8 mouse cellular contexts compared by ENCODE assay signal in genomic region chr2:167851216-167851896, GRCm38 (mm10).
DNase-seq lines count a peak whose midpoint lies in the region; ATAC-seq lines count a peak whose summit lies in the region.

No protein-coding gene starts in this region.

- H3K4me1 ChIP-seq in lung, embryonic 16.5 days (replicated peaks; ENCODE audit: control insufficient read depth, insufficient read depth, low read length), result peaks cover 27% of the 10 kb centered on the region

- no peaks in the 10 kb centered on the region for H3K36me3 ChIP-seq in lung, embryonic 16.5 days (ENCODE audit: control insufficient read depth, insufficient read depth, low read length)

- H3K9me3 ChIP-seq in lung, embryonic 16.5 days (ENCODE audit: control insufficient read depth, low read length), result no peaks in the 10 kb centered on the region

- no peak overlapping the region for H3K4me3 ChIP-seq in lung, embryonic 16.5 days (ENCODE audit: low read length)

- H3K9ac ChIP-seq in lung, embryonic 16.5 days (ENCODE audit: low read length), result peak overlapping the region; percentile 5

- WGBS in lung, embryonic 16.5 days, result 17% methylated on average over 11 of the region's 11 CpGs

- H3K4me2 ChIP-seq in lung, embryonic 16.5 days (ENCODE audit: low read depth, low read length), result no peak overlapping the region

- peak overlapping the region; percentile 18 for H3K27ac ChIP-seq in lung, embryonic 16.5 days (ENCODE audit: low read length)

- peak; percentile 44; the same call in 1 of the 2 replicates for ATAC-seq in lung, embryonic 16.5 days (ENCODE audit: low read depth)
- ATAC-seq in CD4-positive, CD25-positive, alpha-beta regulatory T cell, adult 4 months, result no peak
- ATAC-seq in activated CD4-positive, CD25-positive, alpha-beta regulatory T cell, adult 4 months, result no peak

- peak; percentile 85 for DNase-seq in adrenal gland, adult 2 months
- DNase-seq in gastrocnemius, adult 8-10 months (ENCODE audit: low spot score in 2 of 2), result peak; percentile 80 to 86
- DNase-seq in kidney, adult 11 months, result peak; percentile 73
- no peak for DNase-seq in spleen, adult 18-20 months
- DNase-seq in right cerebral cortex, postnatal 4 days, result no peak

- no peaks in the 10 kb centered on the region for H3K27me3 ChIP-seq in lung, embryonic 16.5 days (ENCODE audit: control insufficient read depth, insufficient read depth, low read depth, low read length)

Comparison
In these comparisons a context has a peak if more than half of its experiments do, and no peak if none do; other contexts are left out.
1. DNase-seq: peak in adrenal gland, adult 2 months (single experiment), gastrocnemius, adult 8-10 months (2 of 2) and kidney, adult 11 months (single experiment); none in spleen, adult 18-20 months (0 of 2) and right cerebral cortex, postnatal 4 days (single experiment).